In genomic region chr2:150859709-150860470, GRCm38 (mm10) we compare ENCODE assay signal across 18 mouse cellular contexts.
"Had no signal": no experiment of that assay in that cellular context is flagged by ENCODE, and none has a peak within 500 bp of the region (broad histone marks: within the 10 kb centered on the region; RNA-seq: fewer than 3 reads in every experiment).

No protein-coding gene starts in this region.

- H3K27ac ChIP-seq: limb, embryonic 12.5 days; limb, embryonic 15.5 days; liver, embryonic 14.5 days; midbrain, embryonic 12.5 days; midbrain, embryonic 15.5 days; neural tube, embryonic 13.5 days; stomach, embryonic 15.5 days had no signal

- H3K4me3 ChIP-seq: limb, embryonic 12.5 days; limb, embryonic 15.5 days; midbrain, embryonic 12.5 days; midbrain, embryonic 15.5 days; myocyte; neural tube, embryonic 13.5 days; stomach, embryonic 15.5 days had no signal

- H3K36me3 ChIP-seq: limb, embryonic 15.5 days; midbrain, embryonic 12.5 days; midbrain, embryonic 15.5 days; neural tube, embryonic 13.5 days; stomach, embryonic 15.5 days had no signal

- H3K4me1 ChIP-seq: limb, embryonic 12.5 days; limb, embryonic 15.5 days; stomach, embryonic 15.5 days had no signal

- H3K9me3 ChIP-seq: limb, embryonic 12.5 days; limb, embryonic 15.5 days; midbrain, embryonic 12.5 days; midbrain, embryonic 15.5 days; neural tube, embryonic 13.5 days; stomach, embryonic 15.5 days had no signal

- DNase-seq: kidney, adult 11 months; kidney, adult 8-10 months; kidney, postnatal 25 days; left cerebral cortex, postnatal 4 days; liver, postnatal 0 days; lung, embryonic 14.5 days; retina, postnatal 1 day; right cerebral cortex, postnatal 25 days; spleen, adult 18-20 months; thymus, postnatal 25 days had no signal

- H3K27me3 ChIP-seq: limb, embryonic 12.5 days; limb, embryonic 15.5 days; midbrain, embryonic 12.5 days; midbrain, embryonic 15.5 days; neural tube, embryonic 13.5 days; stomach, embryonic 15.5 days had no signal
